Mouse (Mus musculus) kidney, postnatal 0 days (tissue): ENCODE measurements at regions not wholly inside any gene's neighbourhood (a gene's known extent, or its start where the extent isn't known, plus 50 kb on each side); places are given as distances from the start of the nearest gene placed in this dataset.
A peak's percentile ranks its signal among the peaks of the same experiment; 100 is the strongest.

Experiments used
- ATAC-seq: fragments of 200-750 bp; cut with Nextera tagmentation; replicated peaks from 2 replicates; pipeline ENCODE4 v1.8.0; 2017; ENCODE audit warnings: low read depth, moderate number of reproducible peaks, moderate TSS enrichment, moderate library complexity; ENCODE audit not compliant: low FRiP score
- DNase-seq: peaks from one replicate; pipeline ENCODE4 v3.0.0-alpha.2; 2016; ENCODE audit warnings: low spot score
- H3K27ac ChIP-seq: fragments of 300-500 bp; sonication (generic); 2 replicates; pipeline ENCODE4 v1.5.1; 2014; ENCODE audit warnings: mild to moderate bottlenecking
- H3K27me3 ChIP-seq: fragments of 300-500 bp; sonication (generic); 2 replicates; pipeline ENCODE4 v1.6.1; 2014; ENCODE audit warnings: low read length, mixed read lengths; ENCODE audit not compliant: insufficient read depth
- H3K36me3 ChIP-seq: fragments of 300-500 bp; sonication (generic); 2 replicates; pipeline ENCODE4 v1.6.1; 2014; ENCODE audit warnings: low read length, mixed read lengths; ENCODE audit not compliant: insufficient read depth
- H3K4me1 ChIP-seq: fragments of 300-500 bp; sonication (generic); replicated peaks from 2 replicates; pipeline ENCODE4 v1.6.1; 2014; ENCODE audit warnings: antibody characterized with exemption, low read length, mixed read lengths; ENCODE audit not compliant: insufficient read depth
- H3K4me2 ChIP-seq: fragments of 300-500 bp; sonication (generic); 2 replicates; pipeline ENCODE4 v1.6.1; 2014; ENCODE audit warnings: mild to moderate bottlenecking, low read length, moderate library complexity, mixed read lengths
- H3K4me3 ChIP-seq: fragments of 300-500 bp; sonication (generic); replicated peaks from 2 replicates; pipeline ENCODE4 v1.5.1; 2014; ENCODE audit warnings: low read depth, low read length
- H3K9ac ChIP-seq: fragments of 300-500 bp; sonication (generic); 2 replicates; pipeline ENCODE4 v1.6.1; 2014; ENCODE audit warnings: low read depth, low read length
- H3K9me3 ChIP-seq: fragments of 300-500 bp; sonication (generic); replicated peaks from 2 replicates; pipeline ENCODE4 v1.6.1; 2016; ENCODE audit warnings: low read length, inconsistent platforms, mixed read lengths
- CTCF ChIP-seq: IDR thresholded peaks from 2 replicates; pipeline ENCODE4 v1.5.1; 2016; ENCODE audit warnings: antibody characterized with exemption, low read depth, mild to moderate bottlenecking, moderate library complexity
- WGBS: fragments of 180-500 bp; shearing (Covaris S2); extraction: QIAGEN DNeasy Blood & Tissue Kit; methylation state at CpG from one replicate; pipeline ENCODE4 v1.1.7; 2014; 5-methylcytosine and 5-hydroxymethylcytosine counted together

- no peak overlapping the region for H3K9ac ChIP-seq
- H3K9me3 ChIP-seq = no peaks in the 10 kb centered on the region
- no peak overlapping the region for H3K4me2 ChIP-seq
- H3K4me1 ChIP-seq = no peaks in the 10 kb centered on the region
- no peak for TF ChIP-seq CTCF
- 24% methylated on average over 9 of the region's 9 CpGs for WGBS
- no peaks in the 10 kb centered on the region for H3K27me3 ChIP-seq
- ATAC-seq (no peak), DNase-seq (peak; percentile 73)
- no peak overlapping the region for H3K4me3 ChIP-seq
- H3K36me3 ChIP-seq = no peaks in the 10 kb centered on the region
- no peak overlapping the region for H3K27ac ChIP-seq
Observed at GRCm38 (mm10) chr13:107238364-107239034, 216.6 kb upstream of the Kif2a start.

GRCm38 (mm10) chr13:107219456-107219855, 197.5 kb upstream of the Kif2a start:
- Histone ChIP-seq H3K9ac (no peak overlapping the region), H3K9me3 (no peaks in the 10 kb centered on the region), H3K4me3 (no peak overlapping the region), H3K36me3 (no peaks in the 10 kb centered on the region), H3K27me3 (no peaks in the 10 kb centered on the region), H3K4me2 (no peak overlapping the region), H3K27ac (no peak overlapping the region), H3K4me1 (no peaks in the 10 kb centered on the region)
- no peak for TF ChIP-seq CTCF
- WGBS = 49% methylated on average over 5 of the region's 5 CpGs
- no peak; the same call in 1 of the 2 replicates for ATAC-seq
- no peak for DNase-seq

- H3K4me1 ChIP-seq = no peaks in the 10 kb centered on the region
- H3K9me3 ChIP-seq = no peaks in the 10 kb centered on the region
- WGBS = 81% methylated on average over 8 of the region's 8 CpGs
- no peak for TF ChIP-seq CTCF
- no peak overlapping the region for H3K9ac ChIP-seq
- DNase-seq = no peak
- ATAC-seq = no peak
- H3K4me2 ChIP-seq = no peak overlapping the region
- no peak overlapping the region for H3K4me3 ChIP-seq
- no peaks in the 10 kb centered on the region for H3K27me3 ChIP-seq
- no peak overlapping the region for H3K27ac ChIP-seq
- H3K36me3 ChIP-seq = no peaks in the 10 kb centered on the region
Observed at GRCm38 (mm10) chr13:107218351-107218750, 196.4 kb upstream of the Kif2a start.

- H3K9ac ChIP-seq = no peak overlapping the region
- no peak overlapping the region for H3K27ac ChIP-seq
- no peaks in the 10 kb centered on the region for H3K4me1 ChIP-seq
- no peak for TF ChIP-seq CTCF
- H3K4me3 ChIP-seq = no peak overlapping the region
- no peaks in the 10 kb centered on the region for H3K9me3 ChIP-seq
- ATAC-seq (no peak), DNase-seq (no peak)
- WGBS = 87% methylated on average over 6 of the region's 6 CpGs
- no peaks in the 10 kb centered on the region for H3K27me3 ChIP-seq
- H3K4me2 ChIP-seq = no peak overlapping the region
- no peaks in the 10 kb centered on the region for H3K36me3 ChIP-seq
Observed at GRCm38 (mm10) chr13:107217825-107218224, 195.9 kb upstream of the Kif2a start.

GRCm38 (mm10) chr13:107213281-107213680, 191.4 kb upstream of the Kif2a start:
- ATAC-seq = no peak
- no peak overlapping the region for H3K4me3 ChIP-seq
- H3K9me3 ChIP-seq = no peaks in the 10 kb centered on the region
- DNase-seq = no peak
- H3K9ac ChIP-seq = no peak overlapping the region
- H3K4me1 ChIP-seq = no peaks in the 10 kb centered on the region
- no peaks in the 10 kb centered on the region for H3K36me3 ChIP-seq
- TF ChIP-seq CTCF = no peak
- WGBS = 31% methylated on average over 2 of the region's 2 CpGs
- H3K27me3 ChIP-seq = no peaks in the 10 kb centered on the region
- no peak overlapping the region for H3K27ac ChIP-seq
- H3K4me2 ChIP-seq = no peak overlapping the region

GRCm38 (mm10) chr13:107210676-107211075, 188.8 kb upstream of the Kif2a start:
- no peak for DNase-seq
- H3K36me3 ChIP-seq = no peaks in the 10 kb centered on the region
- H3K4me3 ChIP-seq = no peak overlapping the region
- no peak for TF ChIP-seq CTCF
- no peak overlapping the region for H3K27ac ChIP-seq
- H3K27me3 ChIP-seq = no peaks in the 10 kb centered on the region
- no peak overlapping the region for H3K9ac ChIP-seq
- H3K4me1 ChIP-seq = no peaks in the 10 kb centered on the region
- no peak overlapping the region for H3K4me2 ChIP-seq
- H3K9me3 ChIP-seq = no peaks in the 10 kb centered on the region
- ATAC-seq = no peak
- WGBS = 83% methylated on average over 6 of the region's 6 CpGs
